Mouse (Mus musculus): Measurements from ENCODE around the gene Ttll11. TPM values are rescaled to one million over a fixed set of nuclear protein-coding genes. Genes with fewer than 3 reads are reported as not detected.

Gene Ttll11
- polyA plus RNA-seq, 1 experiment from 2014 or later: 1.2 TPM

DNA sequence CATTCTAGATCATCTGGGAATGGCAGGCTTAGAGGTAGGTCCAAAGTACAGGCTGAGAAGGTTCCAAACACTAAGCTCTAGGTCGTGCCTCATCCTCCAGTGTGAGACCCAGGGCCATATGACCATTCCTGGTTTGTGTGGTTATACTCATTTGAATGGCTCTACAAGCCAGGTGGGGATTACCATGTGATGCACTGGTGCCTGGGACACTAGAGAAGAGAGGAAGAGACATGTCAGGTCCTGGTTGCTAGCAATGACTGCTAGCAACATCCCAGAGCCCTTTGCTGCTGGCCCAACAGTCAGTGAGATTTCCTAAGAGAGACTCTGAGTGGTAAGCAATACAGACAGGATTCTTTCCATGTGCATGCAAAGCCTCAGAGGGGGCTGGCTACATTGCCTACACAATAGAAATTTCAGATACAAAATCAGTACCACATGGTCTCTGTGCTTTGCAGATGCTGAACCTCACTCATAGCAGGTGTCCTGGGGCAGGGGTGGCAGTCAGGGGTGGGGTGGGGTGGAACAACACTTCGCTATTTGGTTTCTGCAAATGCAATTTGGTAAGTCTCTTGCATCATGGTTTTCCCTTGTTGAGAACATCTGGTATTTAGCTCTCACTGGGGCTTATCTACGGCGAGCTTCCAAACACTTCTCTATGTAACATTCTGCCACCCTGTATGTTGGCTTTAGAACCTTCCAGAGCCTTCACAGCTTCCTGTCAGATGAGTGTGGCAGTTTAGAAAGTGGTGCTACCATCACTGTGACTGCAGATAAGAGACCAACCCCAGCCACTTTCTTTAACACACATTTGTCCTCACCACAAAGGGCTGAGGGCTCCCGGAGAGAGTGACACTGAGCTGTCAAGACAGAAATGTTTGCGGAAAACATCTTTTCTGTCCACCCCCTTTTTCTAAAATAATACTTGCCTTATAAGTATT is 148.5 kb downstream of the Ttll11 start:
- H3K4me3 ChIP-seq (ENCODE audit: low read depth, low read length): no peak overlapping the region
- 0 out of 2 replicates have a peak overlapping the region, but pooled peaks have one; percentile 8 for H3K27ac ChIP-seq (ENCODE audit: low read depth)
- H3K9ac ChIP-seq: no peak overlapping the region
- ATAC-seq (ENCODE audit: insufficient read depth) (no peak), DNase-seq (no peak)
- H3K27me3 ChIP-seq (ENCODE audit: insufficient read depth, low read length): no peaks in the 10 kb centered on the region
- H3K4me2 ChIP-seq: no peak overlapping the region
- TF ChIP-seq CTCF (IDR thresholded peaks at IDR 0.05; ENCODE audit: low read depth): no peak
- peaks cover 15% of the 10 kb centered on the region for H3K4me1 ChIP-seq (ENCODE audit: insufficient read depth)
- no peaks in the 10 kb centered on the region for H3K9me3 ChIP-seq (ENCODE audit: low read depth, low read length)
- H3K36me3 ChIP-seq (ENCODE audit: insufficient read depth): no peaks in the 10 kb centered on the region
- 55% methylated on average over 6 of the region's 6 CpGs for WGBS

DNA sequence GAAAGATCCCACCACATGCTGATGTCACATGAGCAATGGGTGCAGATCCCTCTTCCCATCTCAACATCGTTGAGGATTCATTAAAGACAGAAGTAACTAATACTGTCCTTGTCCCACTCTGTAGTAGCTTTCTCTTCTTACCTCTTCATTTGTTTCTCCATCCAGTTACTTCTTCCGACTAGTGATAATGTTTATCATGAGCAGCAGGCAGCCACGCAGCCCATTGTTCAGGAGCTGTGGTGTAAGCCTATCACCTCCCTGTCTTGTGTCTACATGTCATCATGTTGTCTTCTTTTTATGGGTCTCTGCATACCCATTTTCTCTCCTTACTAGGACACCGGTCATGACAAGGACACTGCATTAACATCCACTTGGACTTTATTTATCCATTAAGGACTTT is 150.6 kb downstream of the Ttll11 start:
- H3K27me3 ChIP-seq (ENCODE audit: insufficient read depth, low read length): no peaks in the 10 kb centered on the region
- no peak overlapping the region for H3K4me3 ChIP-seq (ENCODE audit: low read depth, low read length)
- 88% methylated on average over 4 of the region's 4 CpGs for WGBS
- H3K4me1 ChIP-seq (ENCODE audit: insufficient read depth): peaks cover 15% of the 10 kb centered on the region
- H3K9me3 ChIP-seq (ENCODE audit: low read depth, low read length): no peaks in the 10 kb centered on the region
- H3K36me3 ChIP-seq (ENCODE audit: insufficient read depth): no peaks in the 10 kb centered on the region
- H3K9ac ChIP-seq: no peak overlapping the region
- no peak overlapping the region for H3K27ac ChIP-seq (ENCODE audit: low read depth)
- TF ChIP-seq CTCF (IDR thresholded peaks at IDR 0.05; ENCODE audit: low read depth): no peak
- DNase-seq (no peak), ATAC-seq (ENCODE audit: insufficient read depth) (no peak)
- H3K4me2 ChIP-seq: no peak overlapping the region

DNA sequence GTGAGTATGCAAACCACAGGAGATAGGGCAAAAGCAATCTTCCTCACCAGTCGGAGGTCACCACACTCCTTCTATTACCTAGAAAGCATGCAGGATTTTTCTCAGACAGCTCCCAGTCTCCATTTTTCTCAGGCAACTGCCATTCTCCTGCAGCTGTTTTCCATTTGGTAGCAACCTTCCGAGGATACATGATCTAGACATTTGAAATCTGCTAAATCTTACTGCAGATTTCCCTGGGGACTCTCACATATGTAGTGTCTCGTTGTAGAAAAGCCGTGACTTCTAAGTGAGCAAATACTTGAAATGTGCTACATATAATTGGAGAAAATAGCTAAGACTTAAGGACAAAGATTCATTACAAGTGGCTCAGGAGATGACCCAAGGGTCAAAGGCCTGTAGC is 151.8 kb downstream of the Ttll11 start:
- TF ChIP-seq CTCF (IDR thresholded peaks at IDR 0.05; ENCODE audit: low read depth): no peak
- H3K36me3 ChIP-seq (ENCODE audit: insufficient read depth): no peaks in the 10 kb centered on the region
- no peak overlapping the region for H3K4me3 ChIP-seq (ENCODE audit: low read depth, low read length)
- peaks cover 10% of the 10 kb centered on the region for H3K4me1 ChIP-seq (ENCODE audit: insufficient read depth)
- WGBS: 49% methylated on average over 4 of the region's 4 CpGs
- ATAC-seq (ENCODE audit: insufficient read depth) (no peak), DNase-seq (no peak)
- no peak overlapping the region for H3K27ac ChIP-seq (ENCODE audit: low read depth)
- H3K27me3 ChIP-seq (ENCODE audit: insufficient read depth, low read length): no peaks in the 10 kb centered on the region
- no peak overlapping the region for H3K9ac ChIP-seq
- H3K9me3 ChIP-seq (ENCODE audit: low read depth, low read length): no peaks in the 10 kb centered on the region
- H3K4me2 ChIP-seq: no peak overlapping the region

DNA sequence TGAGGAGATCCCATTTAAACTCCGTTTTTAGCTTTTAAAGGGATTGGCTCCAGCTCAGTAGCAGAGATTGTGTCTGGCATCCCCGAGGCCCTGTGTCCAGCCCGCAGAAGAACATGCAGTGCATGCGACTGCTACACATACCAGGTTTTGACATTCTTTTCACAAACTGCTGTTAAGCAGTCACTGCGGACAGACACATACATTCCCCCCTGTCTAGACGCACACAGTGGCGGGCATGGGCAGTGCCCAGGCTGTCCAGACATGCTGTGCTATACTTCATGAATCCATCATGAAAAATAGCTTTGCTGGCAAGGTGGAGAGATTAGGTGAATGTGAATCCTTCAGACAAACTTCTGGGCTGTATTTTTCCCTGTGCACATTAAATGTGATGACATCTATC is 154.6 kb downstream of the Ttll11 start:
- H3K27me3 ChIP-seq (ENCODE audit: insufficient read depth, low read length): no peaks in the 10 kb centered on the region
- H3K4me3 ChIP-seq (ENCODE audit: low read depth, low read length): no peak overlapping the region
- H3K4me2 ChIP-seq: no peak overlapping the region
- no peaks in the 10 kb centered on the region for H3K4me1 ChIP-seq (ENCODE audit: insufficient read depth)
- ATAC-seq (ENCODE audit: insufficient read depth) (no peak), DNase-seq (no peak)
- no peak overlapping the region for H3K9ac ChIP-seq
- H3K9me3 ChIP-seq (ENCODE audit: low read depth, low read length): no peaks in the 10 kb centered on the region
- no peaks in the 10 kb centered on the region for H3K36me3 ChIP-seq (ENCODE audit: insufficient read depth)
- no peak overlapping the region for H3K27ac ChIP-seq (ENCODE audit: low read depth)
- WGBS: 65% methylated on average over 7 of the region's 7 CpGs
- TF ChIP-seq CTCF (IDR thresholded peaks at IDR 0.05; ENCODE audit: low read depth): no peak

DNA sequence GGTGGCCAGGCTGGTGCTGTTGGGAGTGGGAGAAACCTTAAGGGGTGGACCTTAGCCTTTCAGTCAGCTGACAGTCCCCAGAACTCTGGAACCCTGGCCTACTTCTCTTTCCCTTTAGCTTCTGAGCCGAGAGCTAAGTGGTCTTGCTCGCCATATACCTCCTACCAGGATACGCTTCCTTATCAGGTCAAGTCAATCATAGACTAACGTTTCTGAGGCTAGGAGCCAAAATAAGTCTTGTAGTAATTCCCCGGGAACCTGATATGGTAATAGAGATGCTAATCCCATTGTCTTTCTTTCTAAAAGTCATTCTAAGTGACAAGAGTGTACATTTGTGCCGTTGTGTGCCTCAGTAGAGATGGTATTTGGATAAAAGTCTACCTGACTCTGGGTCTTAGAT is 156.1 kb downstream of the Ttll11 start:
- 69% methylated on average over 6 of the region's 6 CpGs for WGBS
- Histone ChIP-seq H3K4me2 (no peak overlapping the region), H3K27ac (ENCODE audit: low read depth) (no peak overlapping the region), H3K9me3 (ENCODE audit: low read depth, low read length) (no peaks in the 10 kb centered on the region), H3K36me3 (ENCODE audit: insufficient read depth) (no peaks in the 10 kb centered on the region), H3K4me3 (ENCODE audit: low read depth, low read length) (no peak overlapping the region), H3K9ac (no peak overlapping the region), H3K4me1 (ENCODE audit: insufficient read depth) (no peaks in the 10 kb centered on the region), H3K27me3 (ENCODE audit: insufficient read depth, low read length) (no peaks in the 10 kb centered on the region)
- ATAC-seq (ENCODE audit: insufficient read depth) (no peak), DNase-seq (no peak)
- no peak for TF ChIP-seq CTCF (IDR thresholded peaks at IDR 0.05; ENCODE audit: low read depth)

DNA sequence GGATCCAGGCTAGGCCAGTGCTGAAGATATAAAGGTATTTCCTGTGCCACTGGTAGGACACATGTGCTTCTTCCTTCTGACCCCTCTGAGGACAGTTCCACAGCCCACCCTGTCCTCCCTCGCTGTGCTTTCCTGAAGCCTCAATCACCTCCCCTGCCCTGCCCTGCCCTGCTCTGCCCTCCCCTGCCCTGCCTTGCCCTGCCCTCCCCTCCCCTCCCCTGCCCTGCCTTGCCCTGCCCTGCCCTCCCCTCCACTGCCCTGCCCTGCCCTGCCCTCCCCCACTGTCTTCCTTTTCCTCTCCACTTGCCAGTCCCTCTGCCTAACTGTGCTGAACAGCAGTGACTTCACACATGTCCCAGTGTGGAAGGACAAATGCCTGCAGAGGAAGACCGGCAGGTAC is 160.8 kb downstream of the Ttll11 start:
- no peaks in the 10 kb centered on the region for H3K4me1 ChIP-seq (ENCODE audit: insufficient read depth)
- no peak overlapping the region for H3K9ac ChIP-seq
- TF ChIP-seq CTCF (IDR thresholded peaks at IDR 0.05; ENCODE audit: low read depth): no peak
- no peaks in the 10 kb centered on the region for H3K27me3 ChIP-seq (ENCODE audit: insufficient read depth, low read length)
- H3K9me3 ChIP-seq (ENCODE audit: low read depth, low read length): no peaks in the 10 kb centered on the region
- H3K4me3 ChIP-seq (ENCODE audit: low read depth, low read length): no peak overlapping the region
- no peak overlapping the region for H3K27ac ChIP-seq (ENCODE audit: low read depth)
- DNase-seq (no peak), ATAC-seq (ENCODE audit: insufficient read depth) (no peak)
- no peak overlapping the region for H3K4me2 ChIP-seq
- 47% methylated on average over 2 of the region's 2 CpGs for whole genome bisulfite sequencing
- no peaks in the 10 kb centered on the region for H3K36me3 ChIP-seq (ENCODE audit: insufficient read depth)

DNA sequence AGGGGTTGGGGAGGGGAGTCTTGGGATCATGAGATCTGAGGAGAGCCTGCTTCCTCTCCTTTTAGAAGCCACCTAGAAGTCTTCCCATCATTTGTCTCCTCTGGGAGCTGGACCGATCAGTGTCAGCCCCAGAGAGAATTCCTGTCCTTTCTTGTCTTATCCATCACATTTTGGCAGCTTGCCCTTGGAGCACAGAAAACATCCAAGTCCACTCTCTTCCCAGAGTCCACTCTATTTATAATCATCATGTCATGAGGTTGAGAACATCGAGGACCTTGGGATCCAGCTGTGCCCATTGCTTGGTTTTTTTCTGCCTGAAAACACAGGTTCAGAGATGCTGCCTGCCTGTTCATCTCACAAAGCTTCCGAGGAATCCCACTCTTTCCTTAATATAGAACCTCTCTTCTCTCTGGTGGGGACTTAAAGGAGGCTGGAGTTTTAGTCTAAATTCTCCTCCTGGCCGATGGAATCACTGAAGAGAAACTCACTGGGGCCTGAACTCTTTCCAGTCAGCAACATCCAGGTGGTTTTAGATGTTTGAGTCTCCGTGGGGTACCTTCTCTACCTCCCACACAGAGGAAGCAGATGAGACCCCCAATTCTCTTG is 163.6 kb downstream of the Ttll11 start:
- Histone ChIP-seq H3K36me3 (ENCODE audit: insufficient read depth) (no peaks in the 10 kb centered on the region), H3K27me3 (ENCODE audit: insufficient read depth, low read length) (no peaks in the 10 kb centered on the region), H3K9me3 (ENCODE audit: low read depth, low read length) (no peaks in the 10 kb centered on the region), H3K4me3 (ENCODE audit: low read depth, low read length) (no peak overlapping the region), H3K4me2 (no peak overlapping the region), H3K4me1 (ENCODE audit: insufficient read depth) (0 out of 2 replicates have a peak, but pooled peaks cover 3% of the 10 kb centered on the region), H3K27ac (ENCODE audit: low read depth) (no peak overlapping the region), H3K9ac (no peak overlapping the region)
- DNase-seq: peak; percentile 44
- ATAC-seq (ENCODE audit: insufficient read depth): no peak
- TF ChIP-seq CTCF (IDR thresholded peaks at IDR 0.05; ENCODE audit: low read depth): no peak
- WGBS: 50% methylated on average over 5 of the region's 5 CpGs
